Mouse (Mus musculus) mammary gland, adult 2 months (tissue): Measurements from ENCODE around the gene Cubn. TPM values are rescaled to one million over a fixed set of nuclear protein-coding genes. Genes with fewer than 3 reads are reported as not detected.

Source experiments
- polyA plus RNA-seq: library from polyadenylated mRNA; depleted of rRNA; stranded (reverse); fragments of >200 nt; gene quantifications from 2 replicates; pipeline ENCODE4 v1.2.3, GENCODE M21; 2012; ENCODE audit warnings: low replicate concordance; rRNA removed

Cubn gene
- 0.11 and 0.14 TPM in 2 replicates for polyA plus RNA-seq

DNA sequence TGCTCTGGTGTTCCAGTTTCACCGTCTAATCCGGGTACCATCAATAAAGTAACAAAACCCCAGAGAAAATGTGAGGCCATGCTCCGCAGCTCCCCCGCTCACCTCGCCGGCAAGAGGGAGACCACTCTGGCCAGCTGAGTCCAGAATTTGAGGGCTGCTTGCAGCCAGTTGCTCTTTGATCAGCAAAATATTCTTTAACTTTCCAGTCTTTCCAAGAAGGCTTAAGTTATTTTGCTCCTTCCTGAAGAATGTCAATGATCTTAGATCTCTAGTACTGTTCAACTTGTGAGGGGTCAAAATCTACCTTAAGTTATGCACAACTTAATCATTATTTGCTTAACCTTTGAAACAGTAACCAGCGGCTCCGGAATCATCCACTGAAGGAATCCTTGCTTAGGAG lies at the start of gene Cubn:
Cubn (minus strand) TSS at position 80 of the 400 bp plus-strand sequence.

DNA sequence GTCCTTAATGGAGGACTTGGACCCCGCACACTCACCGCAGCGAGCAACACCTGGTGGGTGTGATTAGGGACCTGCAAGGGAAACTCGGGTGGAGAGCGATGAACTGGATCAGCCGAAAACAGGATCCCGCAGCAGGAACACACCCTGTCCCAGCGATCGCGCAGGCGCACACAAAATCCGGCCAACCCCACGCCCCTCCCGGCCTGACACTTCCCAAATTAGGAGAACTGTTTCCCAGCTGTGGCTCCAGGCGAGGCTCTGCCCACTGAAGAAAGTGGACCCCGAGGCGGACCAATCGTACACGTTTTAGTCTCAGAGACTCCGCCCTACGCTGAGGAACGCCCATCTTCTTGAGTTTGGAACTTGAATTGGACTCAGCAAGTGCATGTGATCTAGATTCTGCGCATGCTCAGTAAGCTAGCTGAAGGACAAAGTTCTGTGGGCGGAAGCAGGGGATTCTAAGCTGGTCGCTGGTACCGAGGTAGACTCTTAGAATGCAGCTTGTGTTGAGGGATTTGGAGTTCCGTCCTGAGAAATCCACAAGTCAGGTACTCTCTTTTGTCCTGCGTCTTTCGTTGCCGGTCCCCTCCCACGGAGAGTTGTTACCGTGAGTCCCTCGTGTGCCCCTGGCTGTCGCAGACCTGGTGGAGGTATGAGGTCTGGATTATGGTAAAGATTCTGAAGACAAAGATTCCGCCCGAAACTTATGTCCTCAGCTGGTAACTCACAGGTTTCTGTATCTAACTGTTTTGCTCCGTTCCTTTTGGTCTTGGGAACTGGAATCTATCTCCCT lies 220.3 kb downstream of the Cubn start, which contains the start of gene Rsu1:
Rsu1 (minus strand) TSS at position 251 of the 793 bp plus-strand sequence.

Other genes with a start within 250 kb of the Cubn start
- 76.0 and 127 TPM in 2 replicates for gene Rsu1, start 220.4 kb downstream of the Cubn start, polyA plus RNA-seq
- gene Trdmt1, start 52.9 kb upstream of the Cubn start, polyA plus RNA-seq, result 0.70 and 3.3 TPM in 2 replicates
- gene Vim, start 82.1 kb upstream of the Cubn start, polyA plus RNA-seq, result 1,760 and 3,362 TPM in 2 replicates